Mouse (Mus musculus) liver, postnatal 0 days (tissue): ENCODE measurements at regions not wholly inside any gene's neighbourhood (a gene's known extent, or its start where the extent isn't known, plus 50 kb on each side); places are given as distances from the start of the nearest gene placed in this dataset.
"Not testable (repeated sequence)": the region's sequence is repeated elsewhere in the genome, so short reads cannot be mapped to it uniquely, and the experiment has no call there.

Experiments
- ATAC-seq: fragments of 200-750 bp; cut with Nextera tagmentation; 2 replicates; pipeline ENCODE4 v1.8.0; 2017; ENCODE audit warnings: mild to moderate bottlenecking, moderate library complexity
- DNase-seq: peaks from one replicate; pipeline ENCODE4 v3.0.0-alpha.2; 2016
- H3K27ac ChIP-seq: fragments of 300-500 bp; sonication (generic); 2 replicates; pipeline ENCODE4 v1.5.1; 2014; ENCODE audit warnings: antibody characterized with exemption, moderate library complexity, mild to moderate bottlenecking, low read depth
- H3K27me3 ChIP-seq: fragments of 300-500 bp; sonication (generic); 2 replicates; pipeline ENCODE4 v1.6.1; 2014; ENCODE audit warnings: low read length, control low read depth, mixed read lengths; ENCODE audit not compliant: insufficient read depth
- H3K36me3 ChIP-seq: fragments of 300-500 bp; sonication (generic); replicated peaks from 2 replicates; pipeline ENCODE4 v1.6.1; 2014; ENCODE audit warnings: mild to moderate bottlenecking, control low read depth, low read length, moderate library complexity, mixed read lengths; ENCODE audit not compliant: insufficient read depth
- H3K4me1 ChIP-seq: fragments of 300-500 bp; sonication (generic); 2 replicates; pipeline ENCODE4 v1.6.1; 2014; ENCODE audit warnings: antibody characterized with exemption, mild to moderate bottlenecking, control low read depth; ENCODE audit not compliant: insufficient read depth
- H3K4me2 ChIP-seq: fragments of 300-500 bp; sonication (generic); 2 replicates; pipeline ENCODE4 v1.6.1; 2014; ENCODE audit warnings: low read depth, mild to moderate bottlenecking, low read length, moderate library complexity, mixed read lengths
- H3K4me3 ChIP-seq: fragments of 300-500 bp; sonication (generic); 2 replicates; pipeline ENCODE4 v1.5.1; 2014; ENCODE audit warnings: low read depth, low read length
- H3K9ac ChIP-seq: fragments of 300-500 bp; sonication (generic); replicated peaks from 2 replicates; pipeline ENCODE4 v1.6.1; 2014; ENCODE audit warnings: mild to moderate bottlenecking, moderate library complexity
- H3K9me3 ChIP-seq: fragments of 300-500 bp; sonication (generic); 2 replicates; pipeline ENCODE4 v1.6.1; 2016; ENCODE audit warnings: mild to moderate bottlenecking, control low read depth, low read length, mixed read lengths
- CTCF ChIP-seq: sonication (generic); IDR thresholded peaks from 2 replicates; pipeline ENCODE4 v1.5.1; 2016; ENCODE audit warnings: antibody characterized with exemption, low read depth
- EP300 ChIP-seq: IDR thresholded peaks from 2 replicates; pipeline ENCODE4 v1.6.1; 2016; ENCODE audit warnings: antibody characterized with exemption, low read depth, mild to moderate bottlenecking
- WGBS: fragments of 180-500 bp; shearing (Covaris S2); extraction: QIAGEN DNeasy Blood & Tissue Kit; methylation state at CpG from one replicate; pipeline ENCODE4 v1.1.7; 2014; ENCODE audit not compliant: insufficient replicate concordance; 5-methylcytosine and 5-hydroxymethylcytosine counted together

DNA sequence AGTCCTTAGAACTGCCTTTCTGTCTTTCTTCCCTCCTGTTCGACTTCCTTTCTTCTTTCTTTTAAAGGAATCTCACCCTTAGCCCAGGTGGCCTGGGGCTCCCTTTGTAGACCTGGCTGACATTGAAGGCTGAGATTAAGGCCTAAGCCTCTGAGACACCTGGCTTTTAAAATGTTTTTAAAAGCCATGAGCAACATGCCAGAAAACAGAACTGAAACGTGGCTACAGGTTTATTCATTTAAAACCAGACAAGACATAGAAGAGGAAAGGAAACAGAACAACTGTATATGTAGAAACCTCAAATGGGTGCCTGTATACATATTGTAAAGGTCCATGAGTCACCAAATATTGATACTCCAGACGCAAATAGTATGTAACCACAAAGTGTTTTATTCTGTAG lies 242.8 kb upstream of the Vmn1r3 start:
- ATAC-seq: no peak
- TF ChIP-seq EP300 (no peak), CTCF (no peak)
- H3K4me3 ChIP-seq: no peak overlapping the region
- 57% methylated on average over 3 of the region's 3 CpGs for WGBS
- H3K36me3 ChIP-seq: no peaks in the 10 kb centered on the region
- H3K9ac ChIP-seq: no peak overlapping the region
- no peaks in the 10 kb centered on the region for H3K9me3 ChIP-seq
- no peak overlapping the region for H3K4me2 ChIP-seq
- no peak overlapping the region for H3K27ac ChIP-seq
- no peaks in the 10 kb centered on the region for H3K27me3 ChIP-seq
- no peaks in the 10 kb centered on the region for H3K4me1 ChIP-seq
- no peak for DNase-seq

- DNase-seq (peak; percentile 61), ATAC-seq (no peak)
- Histone ChIP-seq H3K9ac (no peak overlapping the region), H3K4me1 (no peaks in the 10 kb centered on the region), H3K4me3 (no peak overlapping the region), H3K27me3 (no peaks in the 10 kb centered on the region), H3K27ac (no peak overlapping the region), H3K36me3 (no peaks in the 10 kb centered on the region), H3K4me2 (no peak overlapping the region), H3K9me3 (no peaks in the 10 kb centered on the region)
- peak; percentile 73 for TF ChIP-seq CTCF
- TF ChIP-seq EP300: no peak
- WGBS: 25% methylated on average over 3 of the region's 3 CpGs
Measured at GRCm38 (mm10) chr4:3419920-3420499, 234.9 kb upstream of the Vmn1r3 start.

DNA sequence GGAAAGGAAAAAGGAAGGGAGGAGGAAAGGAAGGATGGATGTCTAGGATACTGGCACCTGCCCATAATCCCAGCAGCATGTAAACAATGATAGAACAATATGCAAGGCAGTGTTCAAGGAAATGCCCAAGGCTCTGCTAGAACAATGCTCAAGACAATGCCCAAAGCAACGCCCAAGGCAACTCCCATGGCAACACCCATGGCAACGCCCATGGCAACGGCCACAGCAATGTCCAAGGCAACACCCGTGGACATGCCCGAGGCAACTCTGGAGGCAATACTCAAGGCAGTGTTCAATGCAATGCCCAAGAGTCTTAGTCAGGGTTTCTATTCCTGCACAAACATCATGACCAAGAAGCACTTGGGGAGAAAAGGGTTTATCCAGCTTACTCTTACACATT lies 231.5 kb upstream of the Vmn1r3 start:
- Histone ChIP-seq H3K4me2 (no peak overlapping the region), H3K9ac (no peak overlapping the region), H3K4me3 (no peak overlapping the region), H3K27ac (no peak overlapping the region), H3K9me3 (no peaks in the 10 kb centered on the region), H3K36me3 (no peaks in the 10 kb centered on the region), H3K4me1 (no peaks in the 10 kb centered on the region), H3K27me3 (no peaks in the 10 kb centered on the region)
- DNase-seq (no peak), ATAC-seq (no peak)
- no peak for TF ChIP-seq EP300
- TF ChIP-seq CTCF: no peak
- 68% methylated on average over 5 of the region's 5 CpGs for WGBS

- not testable (repeated sequence) for DNase-seq, ATAC-seq, H3K36me3 ChIP-seq, H3K4me3 ChIP-seq, H3K4me2 ChIP-seq, H3K9ac ChIP-seq, H3K9me3 ChIP-seq, H3K4me1 ChIP-seq, H3K27me3 ChIP-seq, H3K27ac ChIP-seq
- 65% methylated on average over 1 of the region's 1 CpGs for WGBS
Measured at GRCm38 (mm10) chr4:3414442-3415022, 229.4 kb upstream of the Vmn1r3 start.

DNA sequence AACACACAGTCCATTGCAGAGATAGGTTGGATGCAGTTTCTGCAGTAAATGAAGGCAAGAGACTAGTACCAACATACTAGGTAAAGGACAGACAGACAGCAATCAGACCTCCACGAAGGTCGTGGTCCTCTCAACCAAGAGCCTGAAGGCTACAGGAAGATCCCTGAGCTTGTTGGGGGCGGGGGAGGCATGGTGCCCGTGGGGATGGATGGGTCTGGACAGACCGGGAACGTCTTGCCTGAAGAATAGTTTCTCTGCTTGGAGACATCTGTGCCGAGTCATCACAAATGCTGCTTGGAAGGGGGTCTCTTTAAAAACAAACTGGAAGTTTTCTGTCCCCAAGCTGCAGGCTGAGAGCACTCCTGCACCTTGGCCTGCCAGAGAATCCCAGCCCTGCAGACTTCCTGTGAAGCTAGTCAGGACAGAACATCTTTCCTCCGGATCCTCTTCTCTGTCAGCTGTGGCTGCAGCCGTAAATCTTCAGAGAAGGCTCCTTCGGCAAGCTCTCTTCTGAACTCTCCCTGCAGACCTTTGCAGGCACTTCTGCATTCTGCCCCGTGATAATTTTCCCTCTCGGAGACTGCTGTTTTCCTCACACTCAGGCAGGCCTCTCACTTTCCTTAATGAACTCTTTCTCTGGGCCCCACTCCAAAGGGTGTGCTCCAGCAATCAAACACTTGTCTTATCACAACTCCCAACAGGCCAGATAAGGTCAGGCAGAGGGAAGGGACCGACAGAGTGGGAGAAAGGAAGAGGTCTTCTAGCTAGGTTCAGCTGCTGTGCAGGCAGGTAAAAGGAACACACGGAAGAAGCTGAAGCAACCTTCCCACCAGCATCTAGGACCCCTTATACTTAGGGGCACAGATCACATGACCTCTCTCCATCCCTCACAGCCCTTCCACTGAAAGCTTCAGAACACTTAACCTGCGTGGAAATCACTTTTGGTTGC lies 228.6 kb upstream of the Vmn1r3 start:
- H3K9me3 ChIP-seq: no peaks in the 10 kb centered on the region

DNA sequence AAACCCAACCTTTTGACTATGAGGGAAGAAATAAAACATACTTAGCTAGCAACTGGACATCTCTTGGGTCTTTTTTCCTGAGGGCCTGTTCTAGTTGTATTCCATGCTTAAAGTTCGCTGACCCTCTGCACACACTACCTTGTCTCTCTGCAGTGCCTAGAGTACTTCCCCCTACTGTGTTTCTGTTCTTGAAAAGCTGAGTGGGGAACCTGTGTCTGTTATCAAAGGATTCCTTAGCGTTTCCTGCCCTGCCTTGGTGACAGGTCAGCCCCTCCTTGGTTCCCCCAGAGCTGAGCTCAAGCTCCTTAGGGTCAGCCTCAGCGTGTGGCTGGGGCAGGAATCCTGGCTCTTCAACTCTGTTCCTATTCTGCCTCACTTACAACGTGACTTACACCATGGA lies 227.2 kb upstream of the Vmn1r3 start:
- 29% methylated on average over 4 of the region's 4 CpGs for WGBS
- H3K27ac ChIP-seq, H3K27me3 ChIP-seq, H3K4me3 ChIP-seq, H3K4me2 ChIP-seq, DNase-seq, ATAC-seq, H3K36me3 ChIP-seq, H3K4me1 ChIP-seq, H3K9ac ChIP-seq, H3K9me3 ChIP-seq: not testable (repeated sequence)

More for the DNA sequence above, 228.6 kb upstream of the Vmn1r3 start:
- WGBS: 28% methylated on average over 15 of the region's 15 CpGs
- H3K4me3 ChIP-seq: no peak overlapping the region
- no peak overlapping the region for H3K27ac ChIP-seq
- ATAC-seq: no peak
- no peak overlapping the region for H3K9ac ChIP-seq
- no peaks in the 10 kb centered on the region for H3K36me3 ChIP-seq
- H3K4me2 ChIP-seq: no peak overlapping the region
- TF ChIP-seq EP300: no peak
- no peaks in the 10 kb centered on the region for H3K27me3 ChIP-seq
- no peaks in the 10 kb centered on the region for H3K4me1 ChIP-seq
- DNase-seq: no peak

- H3K27ac ChIP-seq, ATAC-seq, H3K4me1 ChIP-seq, H3K4me3 ChIP-seq, H3K4me2 ChIP-seq, H3K27me3 ChIP-seq, H3K9ac ChIP-seq, H3K36me3 ChIP-seq, DNase-seq, H3K9me3 ChIP-seq: not testable (repeated sequence)
- 44% methylated on average over 4 of the region's 4 CpGs for WGBS
Measured at GRCm38 (mm10) chr4:3402856-3403255, 217.7 kb upstream of the Vmn1r3 start.

DNA sequence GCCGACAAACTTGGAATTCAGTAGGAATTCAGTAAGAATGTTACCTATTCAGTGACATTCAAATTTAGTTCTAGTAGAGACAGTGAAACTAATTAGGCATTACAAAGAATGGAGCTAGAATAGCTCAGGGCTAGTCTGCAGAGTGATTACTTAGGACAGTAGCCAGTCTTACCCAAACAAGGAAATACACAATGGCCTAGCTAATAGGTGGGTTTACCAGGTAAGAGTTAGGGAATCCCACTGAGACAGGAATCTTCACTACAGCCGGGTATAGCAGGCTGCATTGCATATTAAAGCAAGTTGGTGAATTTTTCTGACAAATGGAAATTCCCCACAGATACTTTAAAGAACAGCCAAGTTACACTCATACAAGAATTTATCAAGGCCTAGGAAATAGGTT lies 216.6 kb upstream of the Vmn1r3 start:
- ATAC-seq, H3K36me3 ChIP-seq: not testable (repeated sequence)
- WGBS: 80% methylated on average over 2 of the region's 2 CpGs

DNA sequence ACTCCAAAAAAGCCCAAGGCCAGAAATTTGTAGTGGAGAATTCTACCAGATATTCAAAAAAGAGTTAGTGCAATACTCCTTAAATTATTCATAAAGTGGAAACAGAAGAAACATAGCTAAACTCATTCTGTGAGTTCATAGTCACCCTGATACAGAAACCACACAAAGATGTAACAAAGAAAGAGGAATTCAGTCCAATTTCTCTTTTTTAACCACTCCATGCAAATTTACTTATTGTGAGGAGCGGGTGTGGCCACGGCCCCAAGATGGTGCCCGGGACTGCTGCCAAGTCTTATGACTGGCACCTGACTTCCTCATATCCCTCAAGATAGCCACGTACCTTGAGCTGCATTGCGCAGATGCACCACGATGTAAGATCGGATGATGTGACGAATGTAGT lies 206.4 kb upstream of the Vmn1r3 start:
- not testable (repeated sequence) for H3K4me1 ChIP-seq, ATAC-seq, H3K27me3 ChIP-seq, H3K4me2 ChIP-seq, DNase-seq, H3K27ac ChIP-seq, H3K9me3 ChIP-seq, H3K9ac ChIP-seq, H3K36me3 ChIP-seq, H3K4me3 ChIP-seq
- 90% methylated on average over 7 of the region's 8 CpGs for WGBS

More for the DNA sequence above, 216.6 kb upstream of the Vmn1r3 start:
- not testable (repeated sequence) for H3K4me3 ChIP-seq, H3K27ac ChIP-seq, H3K9me3 ChIP-seq, H3K4me1 ChIP-seq, H3K4me2 ChIP-seq, H3K27me3 ChIP-seq, DNase-seq, H3K9ac ChIP-seq
